Mouse (Mus musculus) hindbrain, embryonic 13.5 days (tissue): Measurements from ENCODE around the gene Prss41. TPM values are rescaled to one million over a fixed set of nuclear protein-coding genes. Genes with fewer than 3 reads are reported as not detected.
"Not testable (repeated sequence)": the region's sequence is repeated elsewhere in the genome, so short reads cannot be mapped to it uniquely, and the experiment has no call there.

Experiments used
- ATAC-seq: fragments of 200-750 bp; cut with Nextera tagmentation; 2 replicates; pipeline ENCODE4 v1.8.0; 2017; ENCODE audit warnings: moderate TSS enrichment; ENCODE audit not compliant: low FRiP score
- H3K27ac ChIP-seq: fragments of 300-500 bp; sonication (generic); 2 replicates; pipeline ENCODE4 v1.5.1; 2015; ENCODE audit warnings: inconsistent platforms, mild to moderate bottlenecking, moderate library complexity
- H3K27me3 ChIP-seq: fragments of 300-500 bp; sonication (generic); 2 replicates; pipeline ENCODE4 v1.6.1; 2015; ENCODE audit warnings: mild to moderate bottlenecking, inconsistent platforms
- H3K36me3 ChIP-seq: fragments of 300-500 bp; sonication (generic); 2 replicates; pipeline ENCODE4 v1.6.1; 2015; ENCODE audit warnings: mild to moderate bottlenecking, inconsistent platforms
- H3K4me1 ChIP-seq: fragments of 300-500 bp; sonication (generic); replicated peaks from 2 replicates; pipeline ENCODE4 v1.6.1; 2015; ENCODE audit warnings: inconsistent platforms
- H3K4me2 ChIP-seq: fragments of 300-500 bp; sonication (generic); 2 replicates; pipeline ENCODE4 v1.6.1; 2015; ENCODE audit warnings: inconsistent platforms, mild to moderate bottlenecking, moderate library complexity
- H3K4me3 ChIP-seq: fragments of 300-500 bp; sonication (generic); 2 replicates; pipeline ENCODE4 v1.5.1; 2015; ENCODE audit warnings: mild to moderate bottlenecking, inconsistent platforms
- H3K9ac ChIP-seq: fragments of 300-500 bp; sonication (generic); 2 replicates; pipeline ENCODE4 v1.6.1; 2015; ENCODE audit warnings: mild to moderate bottlenecking, inconsistent platforms
- H3K9me3 ChIP-seq: fragments of 300-500 bp; sonication (generic); 2 replicates; pipeline ENCODE4 v1.6.1; 2016; ENCODE audit warnings: inconsistent platforms
- WGBS: fragments of 180-500 bp; shearing (Covaris S2); methylation state at CpG from one replicate; pipeline ENCODE4 v1.1.7; 2015; 5-methylcytosine and 5-hydroxymethylcytosine counted together
- polyA plus RNA-seq: library from polyadenylated mRNA; unstranded; fragments of >200 nt; fragmentation: Nextera tagmentation; extraction: Ambion mirVana; gene quantifications from 2 replicates; pipeline ENCODE4 v1.2.1, GENCODE M21; 2015

Prss41 gene
- polyA plus RNA-seq = 0.86 and 0.98 TPM in 2 replicates

DNA sequence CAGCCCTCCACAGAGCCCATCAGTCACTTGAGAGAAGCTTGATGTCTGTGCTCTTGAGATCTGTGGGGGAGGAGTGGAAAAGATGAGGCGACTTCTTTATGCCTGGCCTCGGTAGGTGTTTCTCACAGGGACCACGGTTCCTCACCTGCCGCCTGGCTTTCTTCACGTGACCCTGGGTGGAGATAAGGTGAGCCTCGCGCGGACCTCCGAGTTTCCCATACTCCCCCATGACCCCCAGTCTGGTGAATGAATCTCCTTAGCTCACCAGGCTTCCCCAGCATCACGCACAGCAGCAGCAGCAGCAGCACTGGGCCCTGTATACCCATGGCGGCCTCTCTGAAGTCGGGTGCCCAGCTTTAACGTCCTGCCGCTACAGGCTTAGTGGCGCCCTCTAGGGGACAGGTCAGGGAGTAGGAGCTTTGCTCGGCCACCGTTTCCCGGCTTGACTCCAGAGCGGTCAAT lies at the start of gene Prss41, which contains the start of gene Prss32:
Gene Prss41 (minus strand): TSS at position 361 of the 462 bp plus-strand sequence.
Gene Prss32 (plus strand): TSS at position 44 of the 462 bp plus-strand sequence.
- Histone ChIP-seq H3K27me3 (peaks cover 16% of the 10 kb centered on the region), H3K27ac (no peak within 1 kb of the TSS), H3K4me2 (peak within 1 kb of the TSS; percentile 36), H3K9me3 (no peaks in the 10 kb centered on the region), H3K4me3 (0 out of 2 replicates have a peak within 1 kb of the TSS, but pooled peaks have one; percentile 5), H3K36me3 (no peaks in the 10 kb centered on the region), H3K9ac (no peak within 1 kb of the TSS), H3K4me1 (0 out of 2 replicates have a peak, but pooled peaks cover 3% of the 10 kb centered on the region)
- no peak for ATAC-seq
- WGBS = 12% methylated on average over 19 of the region's 19 CpGs

- ATAC-seq, H3K27ac ChIP-seq, H3K9ac ChIP-seq, H3K4me2 ChIP-seq, H3K36me3 ChIP-seq, H3K4me1 ChIP-seq, H3K27me3 ChIP-seq, H3K4me3 ChIP-seq, H3K9me3 ChIP-seq: not testable (repeated sequence)
- WGBS = 84% methylated on average over 4 of the region's 4 CpGs
Measured at GRCm38 (mm10) chr17:23880576-23880975, 36.6 kb upstream of the Prss41 start, which contains the start of the genes Dcpp1 and Dcpp2. Gene Dcpp1 (plus strand): TSS chr17:23880876. Gene Dcpp2 (plus strand): TSS chr17:23880880.

- ATAC-seq = peak; percentile 24
- no peak overlapping the region for H3K27ac ChIP-seq
- 77% methylated on average over 2 of the region's 2 CpGs for WGBS
- H3K4me3 ChIP-seq = no peak overlapping the region
- H3K9me3 ChIP-seq = no peaks in the 10 kb centered on the region
- no peaks in the 10 kb centered on the region for H3K4me1 ChIP-seq
- H3K4me2 ChIP-seq = no peak overlapping the region
- H3K9ac ChIP-seq = no peak overlapping the region
- no peaks in the 10 kb centered on the region for H3K27me3 ChIP-seq
- H3K36me3 ChIP-seq = no peaks in the 10 kb centered on the region
Measured at GRCm38 (mm10) chr17:23877166-23877565, 33.2 kb upstream of the Prss41 start.

DNA sequence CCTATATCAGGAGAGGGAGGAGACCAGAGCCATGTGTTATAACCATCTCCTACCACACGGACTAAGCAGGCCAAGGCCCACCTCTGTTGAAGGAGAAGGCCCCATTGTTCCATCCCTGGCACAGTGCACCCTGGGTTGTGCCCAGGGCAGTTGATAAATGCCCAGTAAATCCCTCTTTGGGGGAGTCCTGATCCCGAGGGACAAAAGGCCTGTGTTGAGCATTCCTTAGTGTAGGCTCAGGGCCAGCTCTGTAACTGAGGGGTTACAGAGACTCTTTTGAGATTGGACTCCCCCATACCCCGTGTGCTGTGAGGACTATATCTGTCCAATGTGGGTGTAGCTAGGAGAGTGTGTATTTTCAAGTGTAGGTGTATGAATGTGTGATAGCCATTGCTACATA lies 32.8 kb upstream of the Prss41 start:
- Histone ChIP-seq H3K27me3 (no peaks in the 10 kb centered on the region), H3K4me2 (no peak overlapping the region), H3K27ac (no peak overlapping the region), H3K9me3 (no peaks in the 10 kb centered on the region), H3K36me3 (no peaks in the 10 kb centered on the region), H3K9ac (no peak overlapping the region), H3K4me3 (no peak overlapping the region), H3K4me1 (no peaks in the 10 kb centered on the region)
- WGBS = 57% methylated on average over 3 of the region's 3 CpGs
- ATAC-seq = peak; percentile 71

- H3K36me3 ChIP-seq = no peaks in the 10 kb centered on the region
- H3K4me3 ChIP-seq = no peak overlapping the region
- no peaks in the 10 kb centered on the region for H3K27me3 ChIP-seq
- WGBS = 48% methylated on average over 8 of the region's 8 CpGs
- H3K4me2 ChIP-seq = no peak overlapping the region
- H3K9ac ChIP-seq = no peak overlapping the region
- H3K9me3 ChIP-seq = no peaks in the 10 kb centered on the region
- H3K4me1 ChIP-seq = no peaks in the 10 kb centered on the region
- H3K27ac ChIP-seq = no peak overlapping the region
- ATAC-seq = peak; percentile 32; the same call in 1 of the 2 replicates
Measured at GRCm38 (mm10) chr17:23873884-23874856, 30.2 kb upstream of the Prss41 start.

- H3K27ac ChIP-seq = no peak overlapping the region
- no peak overlapping the region for H3K4me2 ChIP-seq
- H3K4me1 ChIP-seq = no peaks in the 10 kb centered on the region
- no peak for ATAC-seq
- H3K27me3 ChIP-seq = no peaks in the 10 kb centered on the region
- no peaks in the 10 kb centered on the region for H3K9me3 ChIP-seq
- no peak overlapping the region for H3K9ac ChIP-seq
- 91% methylated on average over 11 of the region's 11 CpGs for WGBS
- no peak overlapping the region for H3K4me3 ChIP-seq
- H3K36me3 ChIP-seq = no peaks in the 10 kb centered on the region
Measured at GRCm38 (mm10) chr17:23868513-23868912, 24.5 kb upstream of the Prss41 start.

- Histone ChIP-seq H3K4me3 (no peak within 1 kb of the TSS), H3K9ac (no peak within 1 kb of the TSS), H3K36me3 (no peaks in the 10 kb centered on the region), H3K9me3 (no peaks in the 10 kb centered on the region), H3K4me2 (no peak within 1 kb of the TSS), H3K27ac (no peak within 1 kb of the TSS), H3K27me3 (no peaks in the 10 kb centered on the region), H3K4me1 (no peaks in the 10 kb centered on the region)
- 89% methylated on average over 15 of the region's 15 CpGs for WGBS
- no peak for ATAC-seq
Measured at GRCm38 (mm10) chr17:23867756-23868155, 23.8 kb upstream of the Prss41 start, which contains the start of gene Prss21. Gene Prss21 (plus strand): TSS chr17:23868056.

GRCm38 (mm10) chr17:23862926-23863325 lies 19.0 kb upstream of the Prss41 start:
- no peak overlapping the region for H3K27ac ChIP-seq
- H3K36me3 ChIP-seq = no peaks in the 10 kb centered on the region

DNA sequence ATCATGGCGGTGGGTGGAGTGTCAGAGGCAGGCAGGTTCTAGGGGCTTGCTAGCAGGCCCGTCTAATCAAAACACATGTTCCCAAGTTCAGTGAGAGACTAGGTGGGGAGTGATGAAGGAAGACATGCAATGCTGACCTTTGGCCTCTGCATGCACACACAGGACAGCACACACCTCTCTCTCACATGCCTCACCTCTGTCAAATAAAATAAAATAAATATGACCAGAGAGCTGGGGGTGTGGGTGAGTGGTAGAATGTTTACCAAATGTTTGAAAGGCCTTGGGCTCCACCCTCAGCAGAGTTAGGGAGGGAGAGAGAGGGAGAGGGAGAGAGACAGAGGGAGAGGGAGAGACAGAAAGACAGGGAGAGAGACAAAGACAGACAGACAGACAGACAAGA lies 13.9 kb upstream of the Prss41 start:
- Histone ChIP-seq H3K27ac (no peak overlapping the region), H3K9me3 (no peaks in the 10 kb centered on the region), H3K27me3 (no peaks in the 10 kb centered on the region; the same call in 1 of the 2 replicates), H3K9ac (no peak overlapping the region), H3K36me3 (no peaks in the 10 kb centered on the region), H3K4me3 (no peak overlapping the region), H3K4me1 (no peaks in the 10 kb centered on the region), H3K4me2 (no peak overlapping the region)
- no peak for ATAC-seq
- 86% methylated on average over 2 of the region's 2 CpGs for WGBS

More at GRCm38 (mm10) chr17:23862926-23863325, 19.0 kb upstream of the Prss41 start:
- Histone ChIP-seq H3K9ac (no peak overlapping the region), H3K27me3 (no peaks in the 10 kb centered on the region), H3K4me3 (no peak overlapping the region), H3K4me2 (no peak overlapping the region), H3K9me3 (no peaks in the 10 kb centered on the region), H3K4me1 (no peaks in the 10 kb centered on the region)
- no peak for ATAC-seq
- WGBS = 84% methylated on average over 4 of the region's 4 CpGs

- Histone ChIP-seq H3K4me1 (no peaks in the 10 kb centered on the region), H3K4me2 (no peak overlapping the region), H3K9me3 (no peaks in the 10 kb centered on the region), H3K27me3 (no peaks in the 10 kb centered on the region; the same call in 1 of the 2 replicates), H3K9ac (no peak overlapping the region), H3K27ac (no peak overlapping the region), H3K4me3 (no peak overlapping the region), H3K36me3 (no peaks in the 10 kb centered on the region)
- ATAC-seq = no peak
- WGBS = 91% methylated on average over 6 of the region's 6 CpGs
Measured at GRCm38 (mm10) chr17:23857193-23857592, 13.2 kb upstream of the Prss41 start.

DNA sequence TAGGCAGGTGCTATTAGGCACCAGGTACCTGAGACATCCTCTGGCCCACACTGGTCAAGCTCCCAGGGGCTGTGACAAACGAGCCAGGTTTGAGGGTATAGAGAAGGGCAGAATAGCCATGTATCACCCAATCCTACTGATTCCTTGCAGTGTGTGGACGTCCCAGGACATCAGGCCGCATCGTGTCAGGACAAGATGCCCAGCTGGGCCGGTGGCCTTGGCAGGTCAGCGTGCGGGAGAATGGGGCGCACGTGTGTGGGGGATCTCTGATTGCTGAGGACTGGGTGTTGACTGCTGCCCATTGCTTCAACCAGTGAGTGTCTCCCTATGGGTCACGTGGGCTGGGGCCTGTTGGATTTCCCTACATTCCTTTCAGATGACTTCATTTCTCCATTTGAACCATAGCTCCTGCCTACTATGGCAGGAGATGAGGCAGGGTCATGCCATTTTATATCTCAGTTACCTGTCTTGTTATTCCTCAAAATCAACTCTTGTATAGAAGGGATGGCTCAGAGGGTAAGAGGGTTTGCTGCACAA lies 10.3 kb upstream of the Prss41 start:
- Histone ChIP-seq H3K27ac (no peak overlapping the region), H3K36me3 (no peaks in the 10 kb centered on the region), H3K9me3 (no peaks in the 10 kb centered on the region), H3K9ac (no peak overlapping the region), H3K4me1 (no peaks in the 10 kb centered on the region), H3K27me3 (no peaks in the 10 kb centered on the region; the same call in 1 of the 2 replicates), H3K4me3 (no peak overlapping the region), H3K4me2 (no peak overlapping the region)
- 89% methylated on average over 10 of the region's 10 CpGs for WGBS
- ATAC-seq = no peak

GRCm38 (mm10) chr17:23853292-23853691 lies 9.3 kb upstream of the Prss41 start:
- 0 out of 2 replicates have a peak, but pooled peaks have one; percentile 28 for ATAC-seq
- Histone ChIP-seq H3K27me3 (no peaks in the 10 kb centered on the region; the same call in 1 of the 2 replicates), H3K4me2 (no peak overlapping the region), H3K9ac (no peak overlapping the region), H3K4me1 (no peaks in the 10 kb centered on the region), H3K9me3 (no peaks in the 10 kb centered on the region), H3K4me3 (no peak overlapping the region), H3K27ac (no peak overlapping the region), H3K36me3 (no peaks in the 10 kb centered on the region)
- 33% methylated on average over 5 of the region's 5 CpGs for WGBS
